Mouse (Mus musculus) kidney, adult 8-10 months (tissue): ENCODE data around the gene Oaz1.
A peak's percentile ranks its signal among the peaks of the same experiment; 100 is the strongest.

Source experiments
- DNase-seq, 2 experiments: peaks; one replicate each; pipeline ENCODE4 v3.0.0; 2022

The Oaz1 gene

DNA sequence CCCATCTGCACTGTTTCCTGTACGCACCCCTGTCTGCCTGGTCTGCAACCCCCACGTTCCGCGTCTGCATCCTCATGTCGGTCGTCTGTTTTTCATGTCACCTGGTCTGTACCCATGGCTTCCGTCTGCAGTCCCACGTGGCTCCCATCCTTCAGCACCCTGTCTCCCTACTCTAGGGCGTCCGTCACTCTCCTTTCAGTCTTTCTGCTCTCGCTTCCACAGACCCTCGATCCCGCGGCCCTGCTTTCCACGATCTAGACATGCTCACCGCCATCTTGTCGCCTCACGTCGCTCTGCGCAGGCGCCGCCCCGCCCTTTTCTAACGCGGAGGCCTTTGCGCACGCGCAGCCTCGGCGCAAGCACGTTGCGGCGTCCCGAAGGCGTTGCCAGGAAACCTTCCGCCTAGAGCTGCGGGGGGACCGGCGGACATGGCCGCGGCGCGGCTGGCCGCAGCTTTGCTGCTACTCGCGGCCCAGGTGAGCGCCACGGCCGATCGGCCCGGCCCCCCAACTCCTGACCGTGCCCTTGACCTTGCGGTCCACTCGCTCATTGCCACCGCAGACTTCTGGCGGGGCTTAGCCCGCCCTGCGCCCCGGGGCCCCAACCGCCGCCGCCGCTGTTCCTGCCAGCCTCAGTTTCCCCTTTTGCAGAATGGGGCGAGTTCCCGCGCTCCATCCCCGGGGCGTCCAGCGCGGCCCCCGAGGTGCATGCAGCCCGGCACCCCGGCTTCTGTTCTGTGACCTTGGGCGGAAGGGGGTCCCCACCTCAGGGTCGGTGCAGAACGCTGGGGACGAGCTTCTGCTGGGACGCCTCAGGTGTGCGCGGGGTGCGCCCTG is 28.7 kb downstream of the Oaz1 start, which contains the start of the genes Lsm7 and Sppl2b:
Gene Lsm7, minus strand, starts transcription at position 297 of the 836 bp plus-strand sequence.
Gene Sppl2b, plus strand, starts transcription at position 363 of the 836 bp plus-strand sequence.
- DNase-seq: peak; percentile 94 to 96

DNA sequence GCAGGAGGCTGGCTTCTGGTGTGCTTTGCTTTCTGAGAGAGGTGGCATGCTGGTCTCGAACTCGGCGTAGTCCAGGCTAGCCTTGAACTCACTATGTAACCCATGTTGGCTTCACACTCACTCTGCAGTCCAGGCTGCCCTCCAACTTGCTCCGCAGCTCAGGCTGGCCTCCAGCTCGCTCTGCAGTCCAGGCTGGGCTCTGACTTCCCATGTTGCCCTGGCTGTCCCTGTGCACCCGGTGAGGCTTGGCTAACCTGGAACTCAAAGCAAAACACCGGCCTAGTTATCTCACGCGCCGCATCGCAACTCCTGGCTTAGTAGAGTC is 29.3 kb downstream of the Oaz1 start:
- no peak for DNase-seq

GRCm38 (mm10) chr10:80856267-80856666 is 29.8 kb downstream of the Oaz1 start:
- no peak for DNase-seq

- no peak for DNase-seq
Observed at GRCm38 (mm10) chr10:80856908-80857307, 30.5 kb downstream of the Oaz1 start.

DNA sequence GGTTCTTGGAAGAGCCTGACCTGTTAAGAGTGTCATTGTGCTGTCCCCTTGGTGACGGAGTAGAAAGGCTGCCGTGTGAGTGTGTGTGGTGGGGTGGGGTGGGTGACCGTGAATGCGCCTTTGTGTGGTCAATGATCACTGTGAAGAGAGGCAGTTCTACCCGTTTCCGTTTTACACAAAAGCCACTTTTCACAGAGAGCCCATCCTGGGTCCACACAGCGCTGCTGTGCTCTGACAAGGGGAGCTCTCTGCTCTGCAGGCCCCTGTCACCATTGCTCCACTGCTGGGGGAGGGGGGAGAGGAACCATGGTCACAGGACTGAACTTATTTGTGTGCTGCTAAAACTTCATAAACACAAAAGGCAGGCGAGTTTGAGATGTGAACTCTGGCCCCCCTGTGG is 30.9 kb downstream of the Oaz1 start:
- DNase-seq: no peak

GRCm38 (mm10) chr10:80857848-80858247 is 31.4 kb downstream of the Oaz1 start:
- no peak for DNase-seq

DNA sequence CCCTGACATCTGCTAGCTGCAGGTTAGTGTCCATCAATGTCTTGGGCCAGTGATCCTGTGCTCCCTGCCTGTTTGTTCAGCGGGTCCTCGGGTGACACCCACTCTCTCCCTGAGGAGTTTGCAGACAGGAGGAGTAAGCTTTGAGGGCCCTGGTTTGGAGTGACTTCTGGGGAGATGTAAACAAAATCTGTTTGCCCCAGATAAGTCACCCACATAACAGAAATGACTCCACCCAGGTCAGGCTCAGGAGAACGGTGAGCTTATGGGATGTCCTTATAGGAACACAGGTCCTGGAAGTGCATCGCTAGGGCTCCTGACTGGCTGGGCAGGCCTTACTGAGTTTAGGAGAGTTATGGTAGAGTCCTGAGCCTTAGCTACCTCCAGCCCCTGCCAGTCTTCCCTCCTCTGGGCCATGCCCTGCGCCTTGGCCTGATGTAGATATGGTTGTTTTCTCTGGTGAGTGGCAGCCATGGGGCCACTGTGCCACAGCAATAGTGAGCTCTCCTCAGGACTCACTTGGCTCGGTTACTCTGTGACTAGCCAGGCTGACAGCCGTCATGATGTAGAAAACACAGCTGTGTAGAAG is 32.0 kb downstream of the Oaz1 start:
- DNase-seq: no peak

DNA sequence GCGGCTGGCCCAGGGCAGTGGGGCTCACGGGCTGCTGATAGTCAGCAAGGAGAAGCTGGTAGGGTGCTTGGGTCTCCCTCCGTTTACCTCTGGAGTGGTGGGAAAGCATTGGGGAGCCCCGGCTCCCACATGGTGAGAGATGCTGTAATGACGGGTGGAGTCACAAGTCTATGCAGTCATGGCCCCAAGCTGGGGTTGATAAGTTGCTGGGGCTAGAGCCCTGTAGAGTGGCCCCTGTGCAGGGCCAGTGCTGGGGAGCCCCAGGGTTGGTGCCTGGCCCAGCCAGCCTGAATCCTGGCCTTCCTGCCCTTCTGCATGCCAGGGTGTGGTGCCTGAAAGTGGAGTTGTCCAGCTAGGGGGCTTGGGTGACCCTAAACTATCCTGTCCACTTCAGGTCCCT is 35.8 kb downstream of the Oaz1 start:
- DNase-seq: no peak

- no peak for DNase-seq
Observed at GRCm38 (mm10) chr10:80864446-80864845, 38.0 kb downstream of the Oaz1 start.

DNA sequence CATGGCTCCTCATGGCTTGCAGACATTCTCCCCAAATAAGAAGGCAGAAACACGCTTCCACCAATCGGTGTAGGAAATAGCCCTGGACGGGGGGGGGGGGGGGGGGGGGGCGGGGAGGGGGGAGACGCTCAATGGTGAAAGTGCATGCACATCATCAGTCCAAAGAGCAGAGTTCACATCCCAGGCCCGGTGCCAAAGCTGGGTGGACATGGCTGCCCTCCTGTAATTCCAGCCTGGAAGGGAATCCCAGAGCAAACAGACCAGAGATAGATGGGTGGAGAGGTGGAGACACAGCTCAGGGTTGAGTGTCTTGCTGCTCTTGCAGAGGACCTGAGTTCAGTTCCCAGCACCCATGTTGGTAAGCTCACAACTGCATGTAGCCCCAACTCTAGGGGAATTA is 44.5 kb downstream of the Oaz1 start:
- DNase-seq: peak; percentile 84 to 90

DNA sequence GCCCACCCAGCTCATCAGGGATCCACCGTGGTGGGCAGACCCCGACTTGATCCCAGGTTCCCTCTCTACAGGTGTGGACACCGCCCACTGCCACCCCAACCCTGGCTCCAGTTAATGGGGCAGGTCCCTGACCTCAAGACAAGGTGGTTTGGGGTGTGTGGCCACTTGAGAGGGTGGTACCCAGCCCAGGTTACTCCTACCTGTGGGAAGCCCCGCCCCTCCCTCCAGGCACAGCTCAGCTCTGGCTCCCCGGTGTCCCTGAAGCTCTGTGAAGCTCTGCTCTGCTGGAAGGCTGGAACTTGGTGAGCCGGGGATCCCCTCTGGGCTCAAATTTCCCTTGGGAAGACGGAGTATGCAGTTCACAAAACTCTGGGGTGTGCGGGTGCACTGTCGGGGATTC is 45.1 kb downstream of the Oaz1 start, which contains the start of gene Tmprss9:
Gene Tmprss9, plus strand, starts transcription at position 268 of the 400 bp plus-strand sequence.
- peak; percentile 17 to 25 for DNase-seq

DNA sequence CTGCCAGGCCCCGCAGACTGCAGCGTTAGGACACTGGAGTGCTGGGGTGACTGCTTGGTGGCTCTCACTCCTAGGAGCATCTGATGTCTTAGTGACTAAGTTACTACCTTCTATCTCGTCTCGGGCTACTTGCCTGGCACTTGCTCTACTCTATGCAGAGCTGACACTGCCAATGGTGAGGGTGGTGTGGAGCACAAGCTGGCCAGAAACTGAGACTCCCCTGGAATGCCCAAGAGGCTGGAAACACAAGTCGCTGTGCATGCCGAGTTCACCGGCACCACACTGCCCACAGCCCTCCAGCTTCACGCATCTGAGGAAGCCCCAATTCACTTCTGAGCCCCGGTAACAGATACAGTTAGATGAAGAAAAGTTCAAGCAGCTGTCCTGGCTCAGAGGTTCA is 47.6 kb downstream of the Oaz1 start:
- no peak for DNase-seq

GRCm38 (mm10) chr10:80876028-80876427 is 49.6 kb downstream of the Oaz1 start:
- DNase-seq: peak; percentile 36 to 70

DNA sequence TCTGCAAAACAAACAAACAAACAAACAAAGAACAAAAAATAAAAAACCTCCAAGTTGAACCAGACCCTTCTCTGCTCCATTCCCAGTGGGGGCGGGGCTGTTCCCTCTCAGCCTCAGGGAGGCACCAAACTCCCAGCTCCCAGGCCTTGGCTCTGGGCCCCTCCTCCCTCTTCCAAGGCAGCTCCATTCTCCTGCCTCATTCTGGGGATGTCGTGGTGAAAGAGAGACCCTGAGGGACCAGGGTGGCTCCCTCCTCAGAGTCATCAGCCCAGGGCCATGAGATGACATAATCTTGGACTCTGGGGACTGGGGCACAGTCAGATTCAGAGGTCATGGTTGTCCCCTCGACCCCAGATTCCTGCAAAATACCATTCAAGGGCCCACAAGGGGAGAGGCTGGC is 50.1 kb downstream of the Oaz1 start:
- no peak for DNase-seq
